Mouse (Mus musculus): ENCODE measurements around the gene Golga2. TPM values are rescaled to one million over a fixed set of nuclear protein-coding genes. Genes with fewer than 3 reads are reported as not detected.
A peak's percentile ranks its signal among the peaks of the same experiment; 100 is the strongest.

Gene Golga2
- polyA plus RNA-seq, 1 experiment from 2014 or later: 21.3 TPM

- Histone ChIP-seq H3K27me3 (ENCODE audit: control insufficient read depth, insufficient read depth, low read length) (no peaks in the 10 kb centered on the region), H3K36me3 (ENCODE audit: control insufficient read depth, insufficient read depth, low read length) (peaks cover 4% of the 10 kb centered on the region; the same call in 1 of the 2 replicates), H3K4me2 (replicated peaks; ENCODE audit: low read depth, low read length) (no peak overlapping the region), H3K4me1 (ENCODE audit: control insufficient read depth, insufficient read depth, low read length) (0 out of 2 replicates have a peak, but pooled peaks cover 5% of the 10 kb centered on the region), H3K9me3 (ENCODE audit: control insufficient read depth, low read length) (no peaks in the 10 kb centered on the region), H3K9ac (ENCODE audit: low read depth, low read length) (no peak overlapping the region), H3K4me3 (ENCODE audit: low read length) (no peak overlapping the region), H3K27ac (ENCODE audit: low read depth, low read length) (0 out of 2 replicates have a peak overlapping the region, but pooled peaks have one; percentile 24)
- 32% methylated on average over 6 of the region's 6 CpGs for WGBS
- ATAC-seq (ENCODE audit: low FRiP score, low TSS enrichment): no peak
Observed at GRCm38 (mm10) chr2:32329531-32329930, 42.3 kb downstream of the Golga2 start.

- H3K4me3 ChIP-seq (ENCODE audit: low read length): no peak overlapping the region
- peaks cover 10% of the 10 kb centered on the region; the same call in 1 of the 2 replicates for H3K4me1 ChIP-seq (ENCODE audit: control insufficient read depth, insufficient read depth, low read length)
- no peak overlapping the region for H3K4me2 ChIP-seq (replicated peaks; ENCODE audit: low read depth, low read length)
- H3K36me3 ChIP-seq (ENCODE audit: control insufficient read depth, insufficient read depth, low read length): peaks cover 4% of the 10 kb centered on the region; the same call in 1 of the 2 replicates
- H3K9ac ChIP-seq (ENCODE audit: low read depth, low read length): no peak overlapping the region
- no peaks in the 10 kb centered on the region for H3K27me3 ChIP-seq (ENCODE audit: control insufficient read depth, insufficient read depth, low read length)
- 86% methylated on average over 5 of the region's 5 CpGs for WGBS
- no peak for ATAC-seq (ENCODE audit: low FRiP score, low TSS enrichment)
- no peaks in the 10 kb centered on the region for H3K9me3 ChIP-seq (ENCODE audit: control insufficient read depth, low read length)
- no peak overlapping the region for H3K27ac ChIP-seq (ENCODE audit: low read depth, low read length)
Observed at GRCm38 (mm10) chr2:32332159-32332558, 45.0 kb downstream of the Golga2 start.

- H3K36me3 ChIP-seq (ENCODE audit: control insufficient read depth, insufficient read depth, low read length): peaks cover 4% of the 10 kb centered on the region; the same call in 1 of the 2 replicates
Observed at GRCm38 (mm10) chr2:32335888-32336287, 48.7 kb downstream of the Golga2 start.

GRCm38 (mm10) chr2:32339912-32340642 lies 52.9 kb downstream of the Golga2 start:
- no peaks in the 10 kb centered on the region for H3K36me3 ChIP-seq (ENCODE audit: control insufficient read depth, insufficient read depth, low read length)

More at GRCm38 (mm10) chr2:32335888-32336287, 48.7 kb downstream of the Golga2 start:
- Histone ChIP-seq H3K27ac (ENCODE audit: low read depth, low read length) (no peak overlapping the region), H3K9me3 (ENCODE audit: control insufficient read depth, low read length) (no peaks in the 10 kb centered on the region), H3K4me2 (replicated peaks; ENCODE audit: low read depth, low read length) (no peak overlapping the region; the same call in 1 of the 2 replicates), H3K27me3 (ENCODE audit: control insufficient read depth, insufficient read depth, low read length) (no peaks in the 10 kb centered on the region), H3K4me3 (ENCODE audit: low read length) (no peak overlapping the region), H3K4me1 (ENCODE audit: control insufficient read depth, insufficient read depth, low read length) (peaks cover 5% of the 10 kb centered on the region; the same call in 1 of the 2 replicates), H3K9ac (ENCODE audit: low read depth, low read length) (no peak overlapping the region)
- ATAC-seq (ENCODE audit: low FRiP score, low TSS enrichment): peak; percentile 50; the same call in 1 of the 2 replicates
- 39% methylated on average over 15 of the region's 15 CpGs for WGBS

GRCm38 (mm10) chr2:32340836-32341633 lies 53.9 kb downstream of the Golga2 start:
- Histone ChIP-seq H3K27ac (ENCODE audit: low read depth, low read length) (no peak overlapping the region), H3K4me2 (replicated peaks; ENCODE audit: low read depth, low read length) (no peak overlapping the region), H3K27me3 (ENCODE audit: control insufficient read depth, insufficient read depth, low read length) (no peaks in the 10 kb centered on the region), H3K4me3 (ENCODE audit: low read length) (no peak overlapping the region), H3K9ac (ENCODE audit: low read depth, low read length) (no peak overlapping the region), H3K36me3 (ENCODE audit: control insufficient read depth, insufficient read depth, low read length) (no peaks in the 10 kb centered on the region), H3K4me1 (ENCODE audit: control insufficient read depth, insufficient read depth, low read length) (0 out of 2 replicates have a peak, but pooled peaks cover 2% of the 10 kb centered on the region), H3K9me3 (ENCODE audit: control insufficient read depth, low read length) (no peaks in the 10 kb centered on the region)
- no peak for ATAC-seq (ENCODE audit: low FRiP score, low TSS enrichment)
- 82% methylated on average over 13 of the region's 13 CpGs for WGBS

More at GRCm38 (mm10) chr2:32339912-32340642, 52.9 kb downstream of the Golga2 start:
- 44% methylated on average over 26 of the region's 26 CpGs for WGBS
- Histone ChIP-seq H3K4me1 (ENCODE audit: control insufficient read depth, insufficient read depth, low read length) (peaks cover 5% of the 10 kb centered on the region; the same call in 1 of the 2 replicates), H3K9ac (ENCODE audit: low read depth, low read length) (no peak overlapping the region), H3K27ac (ENCODE audit: low read depth, low read length) (no peak overlapping the region), H3K4me2 (replicated peaks; ENCODE audit: low read depth, low read length) (no peak overlapping the region), H3K9me3 (ENCODE audit: control insufficient read depth, low read length) (no peaks in the 10 kb centered on the region), H3K4me3 (ENCODE audit: low read length) (no peak overlapping the region), H3K27me3 (ENCODE audit: control insufficient read depth, insufficient read depth, low read length) (no peaks in the 10 kb centered on the region)
- ATAC-seq (ENCODE audit: low FRiP score, low TSS enrichment): no peak

GRCm38 (mm10) chr2:32341634-32341939 lies 54.4 kb downstream of the Golga2 start:
- Histone ChIP-seq H3K27ac (ENCODE audit: low read depth, low read length) (no peak overlapping the region), H3K4me2 (replicated peaks; ENCODE audit: low read depth, low read length) (no peak overlapping the region), H3K4me3 (ENCODE audit: low read length) (no peak overlapping the region), H3K9me3 (ENCODE audit: control insufficient read depth, low read length) (no peaks in the 10 kb centered on the region), H3K9ac (ENCODE audit: low read depth, low read length) (no peak overlapping the region), H3K36me3 (ENCODE audit: control insufficient read depth, insufficient read depth, low read length) (no peaks in the 10 kb centered on the region), H3K4me1 (ENCODE audit: control insufficient read depth, insufficient read depth, low read length) (no peaks in the 10 kb centered on the region), H3K27me3 (ENCODE audit: control insufficient read depth, insufficient read depth, low read length) (no peaks in the 10 kb centered on the region)
- no peak for ATAC-seq (ENCODE audit: low FRiP score, low TSS enrichment)
- 75% methylated on average over 4 of the region's 4 CpGs for WGBS

GRCm38 (mm10) chr2:32342039-32342438 lies 54.9 kb downstream of the Golga2 start:
- no peaks in the 10 kb centered on the region for H3K27me3 ChIP-seq (ENCODE audit: control insufficient read depth, insufficient read depth, low read length)
- H3K4me2 ChIP-seq (replicated peaks; ENCODE audit: low read depth, low read length): no peak overlapping the region
- no peaks in the 10 kb centered on the region for H3K9me3 ChIP-seq (ENCODE audit: control insufficient read depth, low read length)
- H3K27ac ChIP-seq (ENCODE audit: low read depth, low read length): no peak overlapping the region
- H3K36me3 ChIP-seq (ENCODE audit: control insufficient read depth, insufficient read depth, low read length): no peaks in the 10 kb centered on the region
- no peak overlapping the region for H3K4me3 ChIP-seq (ENCODE audit: low read length)
- no peaks in the 10 kb centered on the region for H3K4me1 ChIP-seq (ENCODE audit: control insufficient read depth, insufficient read depth, low read length)
- no peak for ATAC-seq (ENCODE audit: low FRiP score, low TSS enrichment)
- WGBS: 81% methylated on average over 4 of the region's 4 CpGs
- peak overlapping the region; percentile 23; the same call in 1 of the 2 replicates for H3K9ac ChIP-seq (ENCODE audit: low read depth, low read length)

GRCm38 (mm10) chr2:32342539-32343350 lies 55.6 kb downstream of the Golga2 start:
- no peak overlapping the region for H3K27ac ChIP-seq (ENCODE audit: low read depth, low read length)
- H3K9me3 ChIP-seq (ENCODE audit: control insufficient read depth, low read length): no peaks in the 10 kb centered on the region
- H3K4me1 ChIP-seq (ENCODE audit: control insufficient read depth, insufficient read depth, low read length): no peaks in the 10 kb centered on the region
- peak overlapping the region; percentile 23; the same call in 1 of the 2 replicates for H3K9ac ChIP-seq (ENCODE audit: low read depth, low read length)
- no peak overlapping the region for H3K4me2 ChIP-seq (replicated peaks; ENCODE audit: low read depth, low read length)
- no peak overlapping the region for H3K4me3 ChIP-seq (ENCODE audit: low read length)
- no peaks in the 10 kb centered on the region for H3K27me3 ChIP-seq (ENCODE audit: control insufficient read depth, insufficient read depth, low read length)
- WGBS: 76% methylated on average over 6 of the region's 6 CpGs
- ATAC-seq (ENCODE audit: low FRiP score, low TSS enrichment): peak; percentile 47; the same call in 1 of the 2 replicates
- no peaks in the 10 kb centered on the region for H3K36me3 ChIP-seq (ENCODE audit: control insufficient read depth, insufficient read depth, low read length)
